Mouse (Mus musculus): ENCODE results near the gene Tle1.

DNA sequence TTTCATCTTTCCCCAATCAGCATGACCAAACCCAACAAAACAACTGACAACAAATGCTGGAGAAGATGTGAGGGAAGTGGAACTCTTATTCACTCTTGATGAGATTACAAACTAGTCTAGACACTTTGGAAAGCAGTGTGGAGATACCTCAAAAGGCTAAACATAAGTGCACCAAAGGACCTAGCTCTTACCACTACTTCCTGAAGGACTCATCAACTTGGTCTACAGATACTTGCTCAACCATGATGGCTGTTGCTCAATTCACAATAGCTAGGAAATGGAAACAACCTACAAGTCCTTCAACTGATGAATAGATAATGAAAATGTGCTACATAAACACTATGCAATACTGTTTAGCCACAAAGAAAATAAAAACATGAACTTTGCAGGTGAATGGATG, 30.1 kb upstream of the Tle1 start:
- TF ChIP-seq POLR2A (IDR thresholded peaks at IDR 0.05; ENCODE audit: extremely low read depth, insufficient read depth, low read length) (no peak), CTCF (IDR thresholded peaks at IDR 0.05; ENCODE audit: extremely low read depth, insufficient read depth, low read length) (no peak)
